Mouse (Mus musculus) CH12.LX (cell line): ENCODE results near the gene Ppef2.

Source experiments
- ELF1 ChIP-seq: IDR thresholded peaks from 2 replicates; pipeline ENCODE4 v1.6.1; 2014; ENCODE audit warnings: low read depth, mild to moderate bottlenecking, inconsistent platforms, low read length, improper control_type of control experiment
- MAFK ChIP-seq: IDR thresholded peaks from 2 replicates; pipeline ENCODE4 v1.6.1; 2011; ENCODE audit warnings: low read length, improper control_type of control experiment; ENCODE audit not compliant: insufficient replicate concordance
- SMC3 ChIP-seq: IDR thresholded peaks from 2 replicates; pipeline ENCODE4 v1.6.1; 2011; ENCODE audit warnings: low read depth, low read length, improper control_type of control experiment
- ZNF384 ChIP-seq: IDR thresholded peaks from 2 replicates; pipeline ENCODE4 v1.6.1; 2012; ENCODE audit warnings: low read depth, low read length, improper control_type of control experiment, inconsistent platforms

DNA sequence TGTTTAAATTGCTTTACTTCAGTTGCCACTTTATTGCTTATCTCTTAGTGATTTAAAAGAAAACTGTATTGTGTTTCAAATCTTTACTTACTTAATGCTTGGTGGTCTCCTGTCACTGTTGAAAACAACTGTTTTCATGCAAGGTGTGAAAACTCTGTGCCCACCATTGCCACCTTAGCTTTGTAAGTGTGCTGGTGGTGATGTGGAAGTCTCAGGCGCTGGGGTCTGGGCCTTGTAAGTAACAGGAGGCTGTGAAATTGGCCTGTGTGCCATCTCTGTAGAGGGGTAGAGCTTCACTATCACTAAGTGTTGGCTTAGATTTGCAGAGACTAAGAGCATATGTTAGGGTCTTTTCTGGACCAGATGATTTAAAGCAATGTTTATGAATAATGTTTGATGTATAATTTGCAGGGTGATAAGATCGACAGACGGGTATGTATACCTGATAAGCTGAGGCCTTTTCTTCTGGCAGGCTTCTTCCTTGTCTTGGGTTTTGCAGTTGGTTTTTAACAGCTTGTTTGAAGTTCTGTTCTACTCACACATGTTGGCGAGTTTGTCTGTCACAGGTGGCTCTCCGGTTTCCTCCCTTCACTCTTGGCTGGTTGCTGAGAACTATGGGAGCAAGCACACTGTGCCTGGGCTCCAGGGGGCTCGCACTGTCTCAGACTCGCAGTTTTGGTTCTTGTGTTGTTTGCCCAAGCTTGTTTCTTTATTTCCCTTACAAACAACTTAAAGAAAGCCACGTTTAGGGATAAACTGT lies 72.8 kb downstream of the Ppef2 start:
- TF ChIP-seq ZNF384 (no peak), ELF1 (no peak), SMC3 (no peak), MAFK (no peak)
